Mouse (Mus musculus) heart, adult 2 months (tissue): Measurements from ENCODE around the gene Tmem211.

Experiments used
- CTCF ChIP-seq: fragments of 200-600 bp; IDR thresholded peaks from 2 replicates; pipeline ENCODE4 v1.8.1; 2022; ENCODE audit warnings: antibody characterized with exemption, mild to moderate bottlenecking, moderate library complexity
- EP300 ChIP-seq: fragments of 200-500 bp; IDR thresholded peaks from 2 replicates; pipeline ENCODE4 v1.6.1; 2011; ENCODE audit warnings: low read depth, low read length, control low read depth; ENCODE audit not compliant: insufficient read depth
- POLR2A ChIP-seq: fragments of 200-500 bp; IDR thresholded peaks from 2 replicates; pipeline ENCODE4 v1.6.1; 2011; ENCODE audit warnings: mild to moderate bottlenecking, low read depth, low read length, control low read depth; ENCODE audit not compliant: insufficient read depth

GRCm38 (mm10) chr5:113219450-113219849 lies 7.3 kb upstream of the Tmem211 start:
- TF ChIP-seq CTCF (no peak), POLR2A (no peak), EP300 (no peak)
